ENCODE assay signal across 34 mouse cellular contexts in genomic region chr5:28481730-28482129, GRCm38 (mm10). TPM values are rescaled to one million over a fixed set of nuclear protein-coding genes. Genes with fewer than 3 reads are reported as not detected.
"Had no signal": no experiment of that assay in that cellular context is flagged by ENCODE, and none has a peak within 500 bp of the region (broad histone marks: within the 10 kb centered on the region; RNA-seq: fewer than 3 reads in every experiment).

No protein-coding gene starts in this region.

- H3K4me3 ChIP-seq: heart, embryonic 12.5 days; heart, embryonic 13.5 days; heart, embryonic 15.5 days; hindbrain, embryonic 10.5 days; hindbrain, embryonic 12.5 days; hindbrain, embryonic 13.5 days; hindbrain, embryonic 15.5 days; intestine, embryonic 15.5 days; kidney, embryonic 15.5 days; layer of hippocampus, adult 2 months; left cerebral cortex, adult 2 months had no signal

- H3K27ac ChIP-seq: heart, embryonic 13.5 days; heart, embryonic 15.5 days; hindbrain, embryonic 10.5 days; hindbrain, embryonic 12.5 days; hindbrain, embryonic 13.5 days; hindbrain, embryonic 14.5 days; hindbrain, embryonic 15.5 days; hindbrain, postnatal 0 days; intestine, embryonic 15.5 days; kidney, embryonic 15.5 days; kidney, postnatal 0 days; layer of hippocampus, adult 2 months; left cerebral cortex, adult 2 months had no signal

- H3K27me3 ChIP-seq: heart, embryonic 12.5 days; hindbrain, embryonic 15.5 days; intestine, embryonic 15.5 days had no signal

- H3K9ac ChIP-seq: heart, embryonic 12.5 days; heart, embryonic 13.5 days; heart, embryonic 15.5 days; hindbrain, embryonic 12.5 days; hindbrain, embryonic 13.5 days; hindbrain, embryonic 14.5 days; hindbrain, embryonic 15.5 days; intestine, embryonic 15.5 days; kidney, embryonic 15.5 days had no signal

- H3K9me3 ChIP-seq: heart, embryonic 12.5 days; heart, embryonic 13.5 days; heart, embryonic 15.5 days; hindbrain, embryonic 10.5 days; hindbrain, embryonic 12.5 days; hindbrain, embryonic 13.5 days; hindbrain, embryonic 15.5 days; intestine, embryonic 15.5 days; kidney, embryonic 15.5 days had no signal

- H3K36me3 ChIP-seq: heart, embryonic 12.5 days; heart, embryonic 13.5 days; heart, embryonic 15.5 days; hindbrain, embryonic 10.5 days; hindbrain, embryonic 12.5 days; hindbrain, embryonic 13.5 days; hindbrain, embryonic 15.5 days; intestine, embryonic 15.5 days; kidney, embryonic 15.5 days had no signal

- DNase-seq: heart, postnatal 10 days; heart, postnatal 14 days; heart, postnatal 36 days; heart, postnatal 4 days; kidney, adult 11 months; kidney, adult 18-20 months; kidney, adult 2 months; kidney, adult 8-10 months; kidney, adult 9 months; kidney, postnatal 10 days; kidney, postnatal 14 days; kidney, postnatal 36 days; kidney, postnatal 4 days; layer of hippocampus, adult 9-11 months; layer of hippocampus, postnatal 36 days had no signal

- H3K4me1 ChIP-seq: heart, embryonic 12.5 days; heart, embryonic 13.5 days; heart, embryonic 15.5 days; hindbrain, embryonic 10.5 days; hindbrain, embryonic 12.5 days; hindbrain, embryonic 13.5 days; hindbrain, embryonic 15.5 days; intestine, embryonic 15.5 days; kidney, embryonic 15.5 days had no signal

RNA-seq across cellular contexts. Expression of gene Shh, which starts 14.7 kb away (rescaled TPM):
- total RNA-seq: heart, postnatal 10 days; heart, postnatal 14 days; heart, postnatal 25 days; heart, postnatal 36 days; heart, postnatal 4 days; hematopoietic stem cell, adult 5-6 weeks had no signal
- polyA plus RNA-seq: heart, embryonic 14.5 days; heart, postnatal 0 days; inflammation-experienced regulatory T-cells, adult 6 months had no signal
